Mouse (Mus musculus): Measurements from ENCODE around the gene Zfp184. TPM values are rescaled to one million over a fixed set of nuclear protein-coding genes. Genes with fewer than 3 reads are reported as not detected.

Gene Zfp184
- total RNA-seq, 1 experiment from 2014 or later, result 18.3 TPM

- ATAC-seq (replicated peaks in 1 of 2; ENCODE audit: insufficient read depth in 1 of 2, low FRiP score in 2 of 2, low TSS enrichment in 1 of 2, low read depth in 1 of 2, poor library complexity in 2 of 2, severe bottlenecking in 2 of 2), result no peak
Observed at GRCm38 (mm10) chr13:21998412-21998811, 53.5 kb downstream of the Zfp184 start.

GRCm38 (mm10) chr13:21999147-21999546 is 54.3 kb downstream of the Zfp184 start:
- no peak for ATAC-seq (replicated peaks in 1 of 2; ENCODE audit: insufficient read depth in 1 of 2, low FRiP score in 2 of 2, low TSS enrichment in 1 of 2, low read depth in 1 of 2, poor library complexity in 2 of 2, severe bottlenecking in 2 of 2)

GRCm38 (mm10) chr13:22001346-22001745 is 56.5 kb downstream of the Zfp184 start:
- peak; percentile 33 to 60 for ATAC-seq (replicated peaks in 1 of 2; ENCODE audit: insufficient read depth in 1 of 2, low FRiP score in 2 of 2, low TSS enrichment in 1 of 2, low read depth in 1 of 2, poor library complexity in 2 of 2, severe bottlenecking in 2 of 2)

DNA sequence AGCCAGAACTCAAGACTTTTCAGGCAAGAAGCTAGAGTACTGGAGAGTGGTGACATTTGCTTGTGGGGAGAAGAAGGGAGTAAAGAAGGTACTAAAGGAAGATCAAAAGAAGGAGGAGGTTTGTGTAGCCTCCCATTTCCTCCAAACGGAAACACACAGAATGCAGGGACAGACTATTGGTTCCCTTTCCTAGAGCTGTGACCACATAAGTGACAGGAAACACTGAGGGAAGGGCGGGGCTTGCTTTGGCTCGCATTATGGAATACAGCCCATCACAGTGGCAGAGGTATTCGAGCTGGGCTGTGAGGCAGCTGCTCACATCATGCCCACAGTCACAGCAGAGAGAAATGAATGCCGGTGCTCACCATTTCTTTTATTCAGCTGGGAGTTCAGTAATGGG is 56.9 kb downstream of the Zfp184 start:
- peak; percentile 66 to 69 for ATAC-seq (replicated peaks in 1 of 2; ENCODE audit: insufficient read depth in 1 of 2, low FRiP score in 2 of 2, low TSS enrichment in 1 of 2, low read depth in 1 of 2, poor library complexity in 2 of 2, severe bottlenecking in 2 of 2)

DNA sequence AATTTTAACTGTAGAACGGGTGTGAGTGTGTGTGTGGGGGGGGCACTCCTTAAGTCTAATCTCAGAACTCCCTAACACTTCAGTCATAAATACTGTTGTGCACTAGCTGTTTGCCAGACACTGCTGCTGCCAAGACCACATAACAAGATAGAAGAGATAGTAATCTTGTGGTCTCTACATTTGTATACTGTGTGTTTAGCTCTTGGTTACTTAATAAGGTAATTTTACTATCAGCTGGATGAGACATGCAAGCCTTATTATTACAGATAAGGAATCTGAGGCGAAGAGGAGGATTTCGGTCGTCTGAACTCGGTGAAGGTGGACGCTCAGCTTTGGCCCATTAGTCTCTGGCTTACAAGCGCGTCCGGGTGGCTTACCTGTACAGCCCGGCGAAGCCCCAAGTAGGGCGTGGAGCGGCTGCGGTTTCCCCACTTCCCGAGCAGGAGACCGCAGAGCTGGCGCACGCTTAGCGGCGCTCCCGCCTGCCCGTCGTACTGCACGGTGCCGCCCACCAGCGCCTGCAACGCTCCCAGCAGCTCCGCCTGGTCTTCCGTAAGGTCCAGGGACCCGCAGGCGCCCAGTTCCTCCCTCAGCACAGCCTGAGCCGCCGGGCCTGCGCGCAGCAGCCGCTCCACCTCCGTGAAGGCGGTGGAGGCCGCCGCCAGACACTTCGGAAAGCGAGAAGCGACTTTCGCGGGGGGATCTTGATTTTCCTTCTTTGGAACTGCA is 60.9 kb downstream of the Zfp184 start:
- ATAC-seq (replicated peaks in 1 of 2; ENCODE audit: insufficient read depth in 1 of 2, low FRiP score in 2 of 2, low TSS enrichment in 1 of 2, low read depth in 1 of 2, poor library complexity in 2 of 2, severe bottlenecking in 2 of 2), result peak; percentile 47 to 70; a peak in 3 of 4 replicates

DNA sequence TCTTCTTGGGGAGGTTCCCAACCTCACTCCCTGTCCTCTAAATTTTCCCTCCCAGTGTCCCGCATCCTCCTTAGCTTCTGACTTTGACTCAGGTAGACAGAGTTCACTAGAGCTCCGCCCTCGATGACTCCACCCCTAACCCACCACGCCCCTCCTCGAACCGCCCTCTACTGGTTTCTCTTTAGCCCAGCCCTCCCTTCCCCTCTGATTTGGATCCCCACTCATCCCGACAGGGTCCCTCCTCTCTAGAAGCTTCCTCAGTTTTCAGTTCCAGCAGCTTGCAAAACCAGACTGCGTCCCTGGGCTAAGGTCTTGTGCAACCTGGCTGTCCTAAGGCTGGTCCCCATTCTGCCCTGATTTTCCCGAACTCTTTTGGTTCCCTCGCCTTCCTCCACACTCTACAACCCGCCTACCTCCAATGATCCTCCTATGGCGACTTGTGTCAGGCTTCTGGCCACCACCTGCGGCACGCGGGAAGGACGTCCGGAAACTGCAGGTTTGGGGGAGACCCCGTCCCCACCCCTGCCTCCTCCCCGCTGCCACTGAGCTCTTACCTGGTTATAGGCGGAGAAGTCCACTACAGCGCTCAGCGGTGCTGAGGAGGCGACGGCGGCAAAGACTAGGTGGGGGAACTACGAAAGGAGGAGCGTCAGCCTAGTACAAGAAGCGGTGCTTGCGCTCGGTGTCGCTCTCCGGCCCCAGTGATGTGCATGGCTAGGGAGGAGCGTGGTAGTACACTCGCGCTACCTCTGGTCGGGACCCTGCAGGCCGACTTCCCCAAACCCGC is 61.6 kb downstream of the Zfp184 start:
- ATAC-seq (replicated peaks in 1 of 2; ENCODE audit: insufficient read depth in 1 of 2, low FRiP score in 2 of 2, low TSS enrichment in 1 of 2, low read depth in 1 of 2, poor library complexity in 2 of 2, severe bottlenecking in 2 of 2), result peak; percentile 37 to 56; a peak in 2 of 4 replicates

- ATAC-seq (replicated peaks in 1 of 2; ENCODE audit: insufficient read depth in 1 of 2, low FRiP score in 2 of 2, low TSS enrichment in 1 of 2, low read depth in 1 of 2, poor library complexity in 2 of 2, severe bottlenecking in 2 of 2), result no peak
Observed at GRCm38 (mm10) chr13:22007121-22007510, 62.2 kb downstream of the Zfp184 start.

DNA sequence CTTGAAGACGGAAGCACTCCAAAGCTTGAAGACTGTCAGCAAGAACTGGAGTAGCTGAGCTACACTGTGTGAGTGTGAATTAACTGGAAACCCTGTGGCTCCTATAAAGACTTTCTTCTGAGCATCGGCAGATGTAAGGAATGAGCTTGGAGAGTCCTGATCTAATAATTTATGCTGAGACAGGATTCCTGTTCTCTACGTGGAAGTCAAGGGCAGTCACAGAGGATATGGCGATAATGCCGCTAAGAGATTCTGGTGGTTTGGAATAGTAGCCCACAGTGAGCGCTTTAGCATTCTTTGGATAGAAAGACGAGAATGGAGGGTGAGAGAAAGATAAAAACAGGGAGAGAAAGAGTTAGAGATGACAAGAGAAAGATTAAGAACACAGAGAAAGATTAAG is 63.0 kb downstream of the Zfp184 start:
- no peak for ATAC-seq (replicated peaks in 1 of 2; ENCODE audit: insufficient read depth in 1 of 2, low FRiP score in 2 of 2, low TSS enrichment in 1 of 2, low read depth in 1 of 2, poor library complexity in 2 of 2, severe bottlenecking in 2 of 2)

GRCm38 (mm10) chr13:22008707-22009106 is 63.8 kb downstream of the Zfp184 start:
- ATAC-seq (replicated peaks in 1 of 2; ENCODE audit: insufficient read depth in 1 of 2, low FRiP score in 2 of 2, low TSS enrichment in 1 of 2, low read depth in 1 of 2, poor library complexity in 2 of 2, severe bottlenecking in 2 of 2), result no peak

DNA sequence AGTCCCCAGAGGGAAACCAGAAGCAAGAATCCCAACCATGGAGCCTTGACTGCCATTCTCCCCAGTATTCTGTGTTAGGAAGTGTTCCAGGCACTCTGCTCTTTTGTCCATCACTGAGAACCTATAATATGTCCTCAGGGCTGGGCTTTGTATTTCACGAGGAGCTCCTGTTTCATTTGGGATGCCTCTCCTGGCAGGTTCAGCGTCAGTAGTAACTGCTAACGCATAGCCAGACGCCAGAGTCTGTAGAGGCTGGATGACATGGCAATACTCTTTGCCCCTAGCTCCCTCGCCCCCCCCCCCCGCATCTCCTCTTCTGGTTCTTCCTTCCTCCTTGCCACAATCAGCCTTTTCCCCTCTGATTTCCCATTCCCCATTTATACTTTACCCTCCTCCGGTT is 64.7 kb downstream of the Zfp184 start, which contains the start of gene Prss16:
Prss16 (minus strand) TSS at position 101 of the 400 bp plus-strand sequence.
- no peak for ATAC-seq (replicated peaks in 1 of 2; ENCODE audit: insufficient read depth in 1 of 2, low FRiP score in 2 of 2, low TSS enrichment in 1 of 2, low read depth in 1 of 2, poor library complexity in 2 of 2, severe bottlenecking in 2 of 2)

Other genes with a start within 250 kb of the Zfp184 start
- gene Olfr1359, start 247.0 kb upstream of the Zfp184 start, total RNA-seq (2017), result not detected in 2 replicates
- 207 and 226 TPM in 2 replicates for gene Hist1h2bl, start 229.0 kb upstream of the Zfp184 start, total RNA-seq (2017)
- 605 and 1,529 TPM in 2 replicates for gene Hist1h2ai, start 228.7 kb upstream of the Zfp184 start, total RNA-seq (2017)
- 66.5 and 218 TPM in 2 replicates for gene Hist1h3h, start 227.4 kb upstream of the Zfp184 start, total RNA-seq (2017)
- gene Hist1h2bm, start 223.1 kb upstream of the Zfp184 start, total RNA-seq (2017), result 228 and 356 TPM in 2 replicates
- 134 and 252 TPM in 2 replicates for gene Hist1h4j, start 210.0 kb upstream of the Zfp184 start, total RNA-seq (2017)
- gene Hist1h4k, start 194.6 kb upstream of the Zfp184 start, total RNA-seq (2017), result 1,343 and 1,971 TPM in 2 replicates
- 437 and 599 TPM in 2 replicates for gene Hist1h2ak, start 191.3 kb upstream of the Zfp184 start, total RNA-seq (2017)
- gene Hist1h2bn, start 191.0 kb upstream of the Zfp184 start, total RNA-seq (2017), result 843 and 1,062 TPM in 2 replicates
- gene Hist1h1b, start 164.5 kb upstream of the Zfp184 start, total RNA-seq (2017), result 487 and 689 TPM in 2 replicates
- gene Hist1h3i, start 161.7 kb upstream of the Zfp184 start, total RNA-seq (2017), result 102 and 199 TPM in 2 replicates
- gene Hist1h2an, start 157.9 kb upstream of the Zfp184 start, total RNA-seq (2017), result 238 and 317 TPM in 2 replicates
- 17.5 and 24.0 TPM in 2 replicates for gene Hist1h2bp, start 157.6 kb upstream of the Zfp184 start, total RNA-seq (2017)
- 25.5 and 234 TPM in 2 replicates for gene Hist1h2bq, start 134.9 kb upstream of the Zfp184 start, total RNA-seq (2017)
- gene Hist1h2ao, start 134.6 kb upstream of the Zfp184 start, total RNA-seq (2017), result not detected in 2 replicates
- gene Hist1h4m, start 133.3 kb upstream of the Zfp184 start, total RNA-seq (2017), result 1,005 and 2,128 TPM in 2 replicates
- gene Hist1h4n, start 112.9 kb upstream of the Zfp184 start, total RNA-seq (2017), result 608 and 1,167 TPM in 2 replicates
- gene Hist1h2ap, start 111.6 kb upstream of the Zfp184 start, total RNA-seq (2017), result 2,322 and 2,497 TPM in 2 replicates
- gene Hist1h2br, start 111.4 kb upstream of the Zfp184 start, total RNA-seq (2017), result 126 and 348 TPM in 2 replicates
- gene Pom121l2, start 36.1 kb downstream of the Zfp184 start, total RNA-seq (2017), result not detected in 2 replicates
- gene Prss16, start 64.6 kb downstream of the Zfp184 start, total RNA-seq (2017), result 0.84 and 1.1 TPM in 2 replicates
- 573 and 874 TPM in 2 replicates for gene Hist1h2ah, start 90.5 kb downstream of the Zfp184 start, total RNA-seq (2017)
- 735 and 845 TPM in 2 replicates for gene Hist1h2bk, start 90.8 kb downstream of the Zfp184 start, total RNA-seq (2017)
- gene Hist1h4i, start 96.3 kb downstream of the Zfp184 start, total RNA-seq (2017), result 41.9 and 76.5 TPM in 2 replicates
- 548 and 583 TPM in 2 replicates for gene Hist1h2ag, start 97.8 kb downstream of the Zfp184 start, total RNA-seq (2017)
- gene Hist1h2bj, start 98.1 kb downstream of the Zfp184 start, total RNA-seq (2017), result 212 and 356 TPM in 2 replicates
- gene Vmn1r188, start 139.3 kb downstream of the Zfp184 start, total RNA-seq (2017), result not detected in 2 replicates
- gene Vmn1r189, start 160.7 kb downstream of the Zfp184 start, total RNA-seq (2017), result not detected in 2 replicates
- gene Vmn1r191, start 238.9 kb downstream of the Zfp184 start, total RNA-seq (2017), result not detected in 2 replicates
- gene Vmn1r192, start 246.0 kb downstream of the Zfp184 start, total RNA-seq (2017), result not detected in 2 replicates

Data from hematopoietic stem cell, adult 5-6 weeks (primary cell).